Mouse (Mus musculus): ENCODE data around the gene Slc4a8.

DNA sequence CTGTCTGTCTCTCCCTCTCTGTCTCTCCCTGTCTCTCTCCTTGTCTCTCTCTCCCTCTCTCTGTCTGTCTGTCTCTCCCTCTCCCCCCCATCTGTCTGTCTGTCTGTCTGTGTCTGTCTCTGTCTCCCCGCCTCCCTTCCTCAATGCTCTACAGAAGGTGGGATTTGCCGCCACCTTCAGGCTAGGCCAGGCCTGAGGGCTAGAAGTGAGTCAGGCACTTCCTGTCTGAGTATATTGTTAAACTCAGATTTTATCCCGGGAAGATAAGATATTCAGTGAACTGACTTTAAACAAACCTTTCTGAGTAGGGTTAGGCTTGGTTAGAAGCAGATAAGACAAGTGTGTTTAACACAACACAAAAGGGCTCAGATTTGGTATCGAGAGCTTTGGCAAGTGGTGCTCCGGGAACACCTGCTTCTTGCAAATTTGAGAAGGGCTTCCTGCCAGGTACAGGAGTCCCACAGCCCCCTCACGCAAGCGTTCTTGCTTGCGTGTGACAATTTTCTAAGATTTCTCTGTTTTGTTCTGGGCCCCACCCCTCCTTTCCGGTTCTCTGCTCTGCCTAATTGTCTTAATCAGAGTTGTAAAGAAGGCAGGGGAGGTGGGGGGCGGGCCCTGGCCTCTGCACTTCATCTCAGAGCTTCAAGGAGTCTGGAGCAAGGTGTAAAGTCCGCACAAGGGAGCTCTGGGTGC, 6.6 kb upstream of the Slc4a8 start:
- TF ChIP-seq HCFC1 (IDR thresholded peaks at IDR 0.05; ENCODE audit: borderline replicate concordance, insufficient read depth, low read length) (no peak), ZC3H11A (IDR thresholded peaks at IDR 0.05; ENCODE audit: borderline replicate concordance, low read depth, low read length) (no peak)

Data from ES-E14 (cell line).